Mouse (Mus musculus) midbrain, embryonic 11.5 days (tissue): ENCODE results near the gene Gle1. TPM values are rescaled to one million over a fixed set of nuclear protein-coding genes. Genes with fewer than 3 reads are reported as not detected.

Experiments used
- ATAC-seq: fragments of 200-750 bp; cut with Nextera tagmentation; 2 replicates; pipeline ENCODE4 v1.8.0; 2017; ENCODE audit warnings: moderate TSS enrichment, moderate library complexity; ENCODE audit not compliant: low FRiP score
- DNase-seq: peaks from one replicate; pipeline ENCODE4 v3.0.0; 2015; ENCODE audit warnings: low spot score; ENCODE audit errors: missing footprints
- H3K27ac ChIP-seq: fragments of 300-500 bp; sonication (generic); 2 replicates; pipeline ENCODE4 v1.5.1; 2014; ENCODE audit warnings: low read depth, low read length
- H3K27me3 ChIP-seq: fragments of 300-500 bp; sonication (generic); 2 replicates; pipeline ENCODE4 v1.6.1; 2014; ENCODE audit warnings: mild to moderate bottlenecking, low read length, moderate library complexity, mixed read lengths; ENCODE audit not compliant: control insufficient read depth, insufficient read depth
- H3K36me3 ChIP-seq: fragments of 300-500 bp; sonication (generic); 2 replicates; pipeline ENCODE4 v1.6.1; 2014; ENCODE audit warnings: mild to moderate bottlenecking, low read length, moderate library complexity, mixed read lengths; ENCODE audit not compliant: control insufficient read depth, insufficient read depth
- H3K4me1 ChIP-seq: fragments of 300-500 bp; sonication (generic); 2 replicates; pipeline ENCODE4 v1.6.1; 2014; ENCODE audit warnings: low read length; ENCODE audit not compliant: control insufficient read depth, insufficient read depth
- H3K4me2 ChIP-seq: fragments of 300-500 bp; sonication (generic); 2 replicates; pipeline ENCODE4 v1.6.1; 2014; ENCODE audit warnings: mild to moderate bottlenecking, moderate library complexity
- H3K4me3 ChIP-seq: fragments of 300-500 bp; sonication (generic); 2 replicates; pipeline ENCODE4 v1.5.1; 2014; ENCODE audit warnings: low read depth, low read length
- H3K9ac ChIP-seq: fragments of 300-500 bp; sonication (generic); 2 replicates; pipeline ENCODE4 v1.6.1; 2014; ENCODE audit warnings: low read length
- H3K9me3 ChIP-seq: fragments of 300-500 bp; sonication (generic); 2 replicates; pipeline ENCODE4 v1.6.1; 2016; ENCODE audit warnings: low read length; ENCODE audit not compliant: control insufficient read depth
- WGBS: fragments of 180-500 bp; shearing (Covaris S2); extraction: QIAGEN DNeasy Blood & Tissue Kit; methylation state at CpG from one replicate; pipeline ENCODE4 v1.1.7; 2014; 5-methylcytosine and 5-hydroxymethylcytosine counted together
- polyA plus RNA-seq: library from polyadenylated mRNA; unstranded; fragments of >200 nt; fragmentation: Nextera tagmentation; extraction: Ambion mirVana; gene quantifications from 2 replicates; pipeline ENCODE4 v1.2.1, GENCODE M21; 2014

The Gle1 gene
- polyA plus RNA-seq, 1 experiment from 2014 or later, result 57.4 TPM

- ATAC-seq (no peak), DNase-seq (no peak)
- Histone ChIP-seq H3K4me3 (no peak overlapping the region), H3K27me3 (no peaks in the 10 kb centered on the region), H3K9ac (no peak overlapping the region), H3K27ac (no peak overlapping the region), H3K36me3 (peaks cover 23% of the 10 kb centered on the region), H3K4me2 (no peak overlapping the region), H3K9me3 (no peaks in the 10 kb centered on the region), H3K4me1 (peaks cover 4% of the 10 kb centered on the region; the same call in 1 of the 2 replicates)
- 92% methylated on average over 7 of the region's 7 CpGs for WGBS
These were observed 5.6 kb downstream of the Gle1 start for GRCm38 (mm10) chr2:29940826-29941225.

GRCm38 (mm10) chr2:29944723-29945122, 9.5 kb downstream of the Gle1 start:
- ATAC-seq (no peak), DNase-seq (no peak)
- 74% methylated on average over 1 of the region's 1 CpGs for WGBS
- Histone ChIP-seq H3K4me3 (no peak overlapping the region), H3K4me2 (no peak overlapping the region), H3K27me3 (no peaks in the 10 kb centered on the region), H3K9ac (no peak overlapping the region), H3K9me3 (no peaks in the 10 kb centered on the region), H3K36me3 (peaks cover 26% of the 10 kb centered on the region), H3K27ac (no peak overlapping the region), H3K4me1 (no peaks in the 10 kb centered on the region)

GRCm38 (mm10) chr2:29948896-29949295, 13.7 kb downstream of the Gle1 start:
- no peak overlapping the region for H3K4me3 ChIP-seq
- H3K4me1 ChIP-seq, result no peaks in the 10 kb centered on the region
- H3K9ac ChIP-seq, result no peak overlapping the region
- no peak overlapping the region for H3K27ac ChIP-seq
- no peaks in the 10 kb centered on the region for H3K9me3 ChIP-seq
- ATAC-seq (no peak), DNase-seq (no peak)
- no peaks in the 10 kb centered on the region for H3K27me3 ChIP-seq
- 95% methylated on average over 5 of the region's 5 CpGs for WGBS
- H3K4me2 ChIP-seq, result no peak overlapping the region
- peaks cover 24% of the 10 kb centered on the region for H3K36me3 ChIP-seq

- H3K9ac ChIP-seq, result no peak overlapping the region
- H3K4me1 ChIP-seq, result no peaks in the 10 kb centered on the region
These were observed 26.0 kb downstream of the Gle1 start for GRCm38 (mm10) chr2:29961246-29961645.

DNA sequence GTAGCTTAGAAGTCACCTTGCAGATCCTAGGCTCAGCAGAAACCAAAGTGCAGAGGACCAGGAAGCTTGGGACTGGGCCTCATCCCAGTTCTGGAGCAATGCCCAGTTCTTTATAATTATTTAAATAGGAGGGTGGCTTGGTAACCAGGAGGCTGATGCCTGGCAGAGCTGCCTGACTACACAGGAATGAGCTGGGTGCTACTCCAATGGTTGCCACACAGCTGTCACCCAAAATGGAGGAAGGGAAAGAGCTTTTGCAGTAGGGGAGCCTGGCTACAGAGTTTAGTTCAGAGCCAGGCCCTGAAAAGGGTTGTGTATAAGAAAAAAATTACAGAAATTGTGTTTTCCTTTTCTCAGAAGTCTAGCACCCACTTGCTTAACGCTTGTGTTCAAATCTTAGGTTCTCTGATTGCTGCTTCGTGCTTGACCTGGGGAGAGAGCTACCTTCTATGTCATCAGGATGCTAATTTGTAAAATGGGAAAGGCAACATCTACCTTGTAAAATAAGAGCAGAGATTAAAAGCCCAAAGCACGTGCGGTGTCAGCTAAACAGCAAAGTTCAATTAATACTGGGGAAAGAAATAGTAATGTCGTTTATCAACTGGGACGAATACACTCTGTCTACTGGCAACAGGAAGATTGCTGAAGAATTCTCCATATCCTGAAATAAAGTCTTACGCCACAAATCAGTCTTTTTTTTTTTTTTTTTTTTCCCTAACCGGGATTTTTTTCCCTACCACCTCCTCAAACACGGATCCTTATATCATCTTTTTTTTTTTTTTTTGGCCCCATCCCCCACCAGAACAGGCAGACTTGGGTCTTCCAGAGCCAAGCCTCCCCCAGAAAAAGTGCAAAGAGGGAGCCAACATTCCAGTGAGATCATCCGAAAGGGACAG, 29.4 kb downstream of the Gle1 start:
- WGBS, result 20% methylated on average over 10 of the region's 10 CpGs
- no peak for ATAC-seq
- H3K36me3 ChIP-seq, result no peaks in the 10 kb centered on the region; the same call in 1 of the 2 replicates

More at GRCm38 (mm10) chr2:29961246-29961645, 26.0 kb downstream of the Gle1 start:
- Histone ChIP-seq H3K36me3 (peaks cover 4% of the 10 kb centered on the region; the same call in 1 of the 2 replicates), H3K27me3 (no peaks in the 10 kb centered on the region), H3K4me3 (no peak overlapping the region), H3K9me3 (no peaks in the 10 kb centered on the region), H3K4me2 (no peak overlapping the region), H3K27ac (no peak overlapping the region)
- ATAC-seq, result no peak
- 96% methylated on average over 7 of the region's 7 CpGs for WGBS
- DNase-seq, result no peak

DNA sequence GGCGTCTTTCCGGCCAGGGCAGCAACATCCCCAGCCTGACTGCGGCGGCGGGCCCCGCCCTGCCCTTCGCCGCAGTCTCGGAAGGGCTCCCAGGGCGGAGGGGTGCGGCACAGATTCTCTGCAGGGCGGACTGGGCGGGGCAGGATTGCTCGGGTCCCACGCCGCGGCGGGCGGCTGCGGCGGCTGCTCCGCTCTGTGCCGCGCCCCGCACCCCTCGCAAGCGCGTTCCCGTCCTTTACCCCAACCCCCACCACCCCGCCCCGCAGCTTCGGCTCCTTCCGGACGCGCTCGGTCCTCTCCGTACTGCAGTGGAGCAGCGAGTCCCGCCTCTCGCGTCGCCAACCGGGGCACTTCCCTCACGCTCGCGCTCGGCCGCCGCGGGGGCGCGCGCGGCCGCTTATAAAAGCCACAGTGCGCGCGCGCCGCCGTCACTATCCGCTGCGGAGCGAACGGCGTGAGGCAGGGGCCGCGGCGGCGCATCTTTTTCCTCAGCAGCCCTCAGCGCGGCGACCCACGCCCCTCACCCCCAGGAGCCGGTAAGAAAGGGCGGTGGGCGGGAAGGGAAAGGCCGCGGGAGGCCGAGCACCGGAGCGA, 30.1 kb downstream of the Gle1 start, which contains the start of gene Sptan1:
Gene Sptan1, plus strand, starts transcription at position 311 of the 594 bp plus-strand sequence.
- ATAC-seq (peak; percentile 99), DNase-seq (peak; percentile 100)
- H3K27ac ChIP-seq, result peak within 1 kb of the TSS; percentile 68
- H3K4me1 ChIP-seq, result peaks cover 11% of the 10 kb centered on the region
- WGBS, result under 1% methylated on average over 64 of the region's 82 CpGs
- no peaks in the 10 kb centered on the region for H3K36me3 ChIP-seq
- H3K27me3 ChIP-seq, result no peaks in the 10 kb centered on the region
- H3K9ac ChIP-seq, result peak within 1 kb of the TSS; percentile 91
- peak within 1 kb of the TSS; percentile 40 for H3K4me2 ChIP-seq
- peak within 1 kb of the TSS; percentile 92 for H3K4me3 ChIP-seq
- H3K9me3 ChIP-seq, result no peaks in the 10 kb centered on the region

More for the DNA sequence above, 29.4 kb downstream of the Gle1 start:
- H3K4me2 ChIP-seq, result peak overlapping the region; percentile 40
- peaks cover 11% of the 10 kb centered on the region for H3K4me1 ChIP-seq
- peak overlapping the region; percentile 92 for H3K4me3 ChIP-seq
- H3K27me3 ChIP-seq, result no peaks in the 10 kb centered on the region
- H3K9ac ChIP-seq, result peak overlapping the region; percentile 91
- DNase-seq, result no peak
- H3K27ac ChIP-seq, result peak overlapping the region; percentile 42
- H3K9me3 ChIP-seq, result no peaks in the 10 kb centered on the region

- Histone ChIP-seq H3K27ac (peak overlapping the region; percentile 68), H3K4me3 (peak overlapping the region; percentile 92), H3K27me3 (no peaks in the 10 kb centered on the region), H3K36me3 (no peaks in the 10 kb centered on the region), H3K9ac (peak overlapping the region; percentile 91), H3K4me1 (peaks cover 11% of the 10 kb centered on the region), H3K9me3 (no peaks in the 10 kb centered on the region), H3K4me2 (peak overlapping the region; percentile 40)
- 0% methylated on average over 27 of the region's 41 CpGs for WGBS
- DNase-seq, result peak; percentile 93
- ATAC-seq, result peak; percentile 19
These were observed 30.7 kb downstream of the Gle1 start for GRCm38 (mm10) chr2:29965906-29966305.

DNA sequence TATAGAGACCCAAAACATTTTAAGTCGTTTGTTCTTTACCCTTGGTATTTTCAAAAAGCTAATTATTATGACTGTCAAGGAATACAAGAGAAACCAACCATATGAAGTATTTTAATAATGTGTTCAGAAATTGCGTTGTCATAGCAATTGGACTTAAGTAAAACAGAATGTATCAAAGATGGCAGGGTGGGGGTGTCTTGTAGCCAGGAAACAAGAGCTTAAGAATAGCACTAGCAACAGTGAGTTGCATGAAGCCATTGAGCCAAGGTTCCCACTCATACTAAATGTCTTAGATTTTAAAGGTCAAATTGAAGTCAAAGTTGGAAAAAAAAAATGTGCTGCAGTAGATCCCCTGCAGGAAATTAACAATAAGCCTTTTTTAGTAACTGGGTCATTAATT, 31.6 kb downstream of the Gle1 start:
- ATAC-seq, result no peak
- no peaks in the 10 kb centered on the region for H3K27me3 ChIP-seq
- no peak overlapping the region for H3K27ac ChIP-seq
- H3K4me2 ChIP-seq, result peak overlapping the region; percentile 40
- no peak for DNase-seq
- peak overlapping the region; percentile 92 for H3K4me3 ChIP-seq
- H3K4me1 ChIP-seq, result peaks cover 11% of the 10 kb centered on the region
- no peaks in the 10 kb centered on the region for H3K9me3 ChIP-seq
- peak overlapping the region; percentile 91 for H3K9ac ChIP-seq
- no peaks in the 10 kb centered on the region for H3K36me3 ChIP-seq
- 81% methylated on average over 2 of the region's 2 CpGs for WGBS

DNA sequence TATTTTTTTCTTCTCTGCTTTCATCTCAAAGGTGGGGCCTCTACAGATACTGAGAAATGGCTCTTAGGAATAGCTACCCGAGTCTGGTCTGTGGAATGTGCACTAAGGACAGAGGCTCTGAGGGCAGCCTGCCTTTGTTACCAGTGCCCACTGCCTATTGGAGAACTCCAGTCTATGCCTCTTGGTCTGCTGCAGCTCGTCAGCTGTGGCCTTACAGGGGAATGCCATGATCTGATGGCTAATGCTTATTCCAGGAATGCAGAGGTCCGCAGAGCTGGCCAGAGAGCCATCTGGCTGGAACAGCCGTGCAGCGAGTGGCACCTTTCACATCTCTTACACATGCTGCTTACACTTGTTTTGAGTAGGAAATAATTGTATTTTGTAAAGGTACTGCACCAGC, 32.5 kb downstream of the Gle1 start:
- Histone ChIP-seq H3K27ac (no peak overlapping the region), H3K9ac (peak overlapping the region; percentile 32; the same call in 1 of the 2 replicates), H3K9me3 (no peaks in the 10 kb centered on the region), H3K27me3 (no peaks in the 10 kb centered on the region), H3K4me3 (no peak overlapping the region; the same call in 1 of the 2 replicates), H3K36me3 (no peaks in the 10 kb centered on the region), H3K4me1 (peaks cover 11% of the 10 kb centered on the region), H3K4me2 (peak overlapping the region; percentile 40; the same call in 1 of the 2 replicates)
- no peak for DNase-seq
- whole genome bisulfite sequencing, result 67% methylated on average over 5 of the region's 5 CpGs
- no peak for ATAC-seq
